In the genomic region with DNA sequence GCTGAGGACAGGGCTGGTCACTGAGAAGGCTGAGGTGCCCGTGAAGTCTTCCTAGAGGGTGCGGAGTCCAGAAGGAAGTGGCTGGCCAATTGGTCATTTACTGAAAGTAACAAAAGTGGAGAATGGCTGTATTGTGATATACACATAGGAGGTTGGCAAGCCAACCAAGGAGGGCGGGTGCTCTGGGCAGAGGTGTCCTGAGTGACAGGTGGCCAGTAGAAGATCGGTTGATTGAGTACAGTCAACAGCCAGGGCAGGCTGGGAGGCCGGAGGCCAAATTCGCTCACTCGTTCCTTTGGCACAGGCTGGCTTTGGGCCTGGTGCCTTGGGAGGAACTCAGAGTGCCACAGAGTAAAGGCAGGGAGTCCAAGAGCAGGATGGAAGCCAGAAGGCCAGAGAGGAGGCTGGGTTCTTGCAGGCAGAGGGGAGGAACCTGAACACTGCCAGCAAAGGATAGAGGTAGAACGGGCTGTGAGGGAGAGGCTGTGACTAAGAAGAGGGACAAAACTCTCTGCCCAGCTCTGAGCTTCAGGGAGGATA, we compare ENCODE assay signal across 16 mouse cellular contexts.
DNase-seq lines count a peak whose midpoint lies in the region; ATAC-seq lines count a peak whose summit lies in the region.
"Had no signal": no experiment of that assay in that cellular context is flagged by ENCODE, and none has a peak within 500 bp of the region (broad histone marks: within the 10 kb centered on the region; RNA-seq: fewer than 3 reads in every experiment).

No protein-coding gene starts in this region.

- H3K27me3 ChIP-seq in midbrain, embryonic 16.5 days (ENCODE audit: control insufficient read depth, insufficient read depth, low read depth, low read length): no peaks in the 10 kb centered on the region
- H3K27me3 ChIP-seq in midbrain, embryonic 14.5 days (ENCODE audit: control insufficient read depth, insufficient read depth, low read length): no peaks in the 10 kb centered on the region
- H3K27me3 ChIP-seq: embryonic facial prominence, embryonic 12.5 days; limb, embryonic 13.5 days had no signal

- ATAC-seq in midbrain, embryonic 16.5 days: no peak; the same call in 1 of the 2 replicates
- no peak for ATAC-seq in midbrain, embryonic 14.5 days (ENCODE audit: low FRiP score, low TSS enrichment)
- ATAC-seq in erythroid progenitor cell, adult 5-6 weeks (replicated peaks; ENCODE audit: low FRiP score, poor library complexity, severe bottlenecking): no peak
- ATAC-seq: liver, postnatal 0 days had no signal

- no peak overlapping the region for H3K9ac ChIP-seq in midbrain, embryonic 16.5 days (ENCODE audit: low read depth, low read length)
- H3K9ac ChIP-seq in midbrain, embryonic 14.5 days (replicated peaks; ENCODE audit: low read length): no peak overlapping the region
- H3K9ac ChIP-seq: embryonic facial prominence, embryonic 12.5 days; limb, embryonic 13.5 days; liver, postnatal 0 days had no signal

- H3K4me3 ChIP-seq in midbrain, embryonic 16.5 days (ENCODE audit: low read depth, low read length): no peak overlapping the region
- H3K4me3 ChIP-seq in midbrain, embryonic 14.5 days (replicated peaks; ENCODE audit: low read depth, low read length): no peak overlapping the region
- H3K4me3 ChIP-seq: embryonic facial prominence, embryonic 12.5 days; limb, embryonic 13.5 days had no signal

- DNase-seq in gastrocnemius, adult 18-20 months (ENCODE audit: low spot score): peak; percentile 71
- no peak for DNase-seq in gastrocnemius, postnatal 10 days
- DNase-seq in midbrain, embryonic 14.5 days: no peak
- DNase-seq in cerebellum, adult 8-10 months: peak; percentile 56
- DNase-seq in gastrocnemius, postnatal 25 days: peak; percentile 77
- DNase-seq in kidney, postnatal 4 days: no peak
- DNase-seq: heart, adult 11 months; liver, postnatal 0 days; right cerebral cortex, postnatal 25 days; thymus, adult 18-20 months had no signal

- peaks cover 8% of the 10 kb centered on the region for H3K4me1 ChIP-seq in midbrain, embryonic 16.5 days (ENCODE audit: control insufficient read depth, insufficient read depth, low read length)
- H3K4me1 ChIP-seq in midbrain, embryonic 14.5 days (ENCODE audit: control insufficient read depth, insufficient read depth, low read length): 0 out of 2 replicates have a peak, but pooled peaks cover 6% of the 10 kb centered on the region
- H3K4me1 ChIP-seq: embryonic facial prominence, embryonic 12.5 days had no signal

- WGBS in midbrain, embryonic 16.5 days: 87% methylated on average over 8 of the region's 8 CpGs
- WGBS in midbrain, embryonic 14.5 days: 92% methylated on average over 8 of the region's 8 CpGs

- no peak overlapping the region for H3K4me2 ChIP-seq in midbrain, embryonic 16.5 days (ENCODE audit: low read length)
- no peak overlapping the region for H3K4me2 ChIP-seq in midbrain, embryonic 14.5 days (ENCODE audit: low read length)
- H3K4me2 ChIP-seq: embryonic facial prominence, embryonic 12.5 days; limb, embryonic 13.5 days had no signal

- no peaks in the 10 kb centered on the region for H3K36me3 ChIP-seq in midbrain, embryonic 16.5 days (ENCODE audit: control insufficient read depth, insufficient read depth, low read length)
- H3K36me3 ChIP-seq in midbrain, embryonic 14.5 days (ENCODE audit: control insufficient read depth, insufficient read depth, low read length): no peaks in the 10 kb centered on the region
- H3K36me3 ChIP-seq: embryonic facial prominence, embryonic 12.5 days; G1E; limb, embryonic 13.5 days had no signal

- no peaks in the 10 kb centered on the region for H3K9me3 ChIP-seq in midbrain, embryonic 16.5 days (replicated peaks; ENCODE audit: control insufficient read depth, low read length, poor library complexity, severe bottlenecking)
- H3K9me3 ChIP-seq in midbrain, embryonic 14.5 days (ENCODE audit: control insufficient read depth, low read length): no peaks in the 10 kb centered on the region
- H3K9me3 ChIP-seq: embryonic facial prominence, embryonic 12.5 days; G1E; limb, embryonic 13.5 days had no signal

- 0 out of 2 replicates have a peak overlapping the region, but pooled peaks have one; percentile 39 for H3K27ac ChIP-seq in midbrain, embryonic 16.5 days (ENCODE audit: low read length)
- H3K27ac ChIP-seq in midbrain, embryonic 14.5 days (replicated peaks; ENCODE audit: low read depth, low read length): no peak overlapping the region
- H3K27ac ChIP-seq: embryonic facial prominence, embryonic 12.5 days; limb, embryonic 13.5 days; macrophage had no signal

Comparison
In these comparisons a context has a peak if more than half of its experiments do, and no peak if none do; other contexts are left out.
1. DNase-seq: peak in gastrocnemius, adult 18-20 months (single experiment), cerebellum, adult 8-10 months (single experiment) and gastrocnemius, postnatal 25 days (single experiment); none in gastrocnemius, postnatal 10 days (single experiment), midbrain, embryonic 14.5 days (single experiment) and kidney, postnatal 4 days (0 of 2).